Mouse (Mus musculus): ENCODE measurements around the gene Ncln. TPM values are rescaled to one million over a fixed set of nuclear protein-coding genes. Genes with fewer than 3 reads are reported as not detected.

The Ncln gene
- 120 and 134 TPM in 2 replicates for polyA plus RNA-seq (2012; rRNA removed)

- DNase-seq (ENCODE audit: extremely low spot score in 1 of 2, low spot score in 1 of 2): peak; percentile 99
These were observed at the start of gene Ncln for GRCm38 (mm10) chr10:81496264-81496901. Ncln (minus strand) TSS chr10:81496392.

DNA sequence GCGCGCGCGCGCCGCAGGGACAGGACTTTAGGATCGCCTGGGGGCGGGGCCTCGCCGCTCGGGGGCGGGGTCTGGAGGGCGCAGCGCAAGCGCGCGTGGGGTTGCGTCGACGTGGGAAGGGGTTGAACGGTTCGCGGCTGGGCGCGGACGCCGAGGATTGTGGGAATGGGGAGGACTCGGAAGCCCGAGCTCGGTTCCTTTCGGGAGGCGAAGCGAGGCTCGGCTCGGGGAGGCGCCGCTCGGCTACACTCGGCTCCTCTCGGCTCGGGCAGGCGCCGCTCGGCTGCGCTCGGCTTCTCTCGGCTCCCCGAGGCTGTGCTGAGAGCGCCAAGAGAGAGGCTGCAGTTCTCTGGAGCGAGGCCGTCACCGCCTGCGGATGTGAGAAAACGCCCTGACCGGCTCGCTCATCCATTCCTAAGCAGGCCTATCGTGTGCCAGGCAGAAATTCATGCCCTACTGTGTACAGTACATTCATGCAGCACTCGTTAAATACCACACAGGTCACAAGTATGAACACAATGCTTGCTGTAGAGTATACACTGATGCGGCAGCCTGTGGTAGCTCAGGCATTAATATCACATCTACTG lies 49.1 kb upstream of the Ncln start, which contains the start of gene Gna11:
TSS of gene Gna11 (minus strand) at position 30 of the 587 bp plus-strand sequence.
- DNase-seq (ENCODE audit: extremely low spot score in 1 of 2, low spot score in 1 of 2): peak; percentile 97 to 99

GRCm38 (mm10) chr10:81544296-81545160 lies 48.3 kb upstream of the Ncln start:
- DNase-seq (ENCODE audit: extremely low spot score in 1 of 2, low spot score in 1 of 2): no peak

DNA sequence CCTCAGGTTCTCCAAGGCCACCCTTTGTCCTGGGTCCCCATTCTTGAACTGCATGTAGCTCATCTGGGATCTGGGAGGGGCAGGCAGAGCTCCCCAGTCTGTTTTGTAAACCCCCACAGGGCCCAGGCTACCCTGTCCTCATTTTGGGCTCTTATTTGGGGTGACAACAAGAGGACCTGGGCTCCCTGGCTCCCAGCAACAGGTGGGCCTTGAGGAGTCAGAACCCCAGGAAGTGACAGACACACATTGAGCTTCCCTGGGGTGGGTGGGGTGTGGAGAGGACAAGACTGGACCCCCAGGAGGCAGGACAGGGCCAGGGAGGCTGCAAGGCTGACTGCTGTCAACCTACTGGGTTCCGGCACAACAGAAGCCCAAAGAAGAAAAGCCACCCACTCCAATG lies 47.4 kb upstream of the Ncln start:
- DNase-seq (ENCODE audit: extremely low spot score in 1 of 2, low spot score in 1 of 2): no peak

DNA sequence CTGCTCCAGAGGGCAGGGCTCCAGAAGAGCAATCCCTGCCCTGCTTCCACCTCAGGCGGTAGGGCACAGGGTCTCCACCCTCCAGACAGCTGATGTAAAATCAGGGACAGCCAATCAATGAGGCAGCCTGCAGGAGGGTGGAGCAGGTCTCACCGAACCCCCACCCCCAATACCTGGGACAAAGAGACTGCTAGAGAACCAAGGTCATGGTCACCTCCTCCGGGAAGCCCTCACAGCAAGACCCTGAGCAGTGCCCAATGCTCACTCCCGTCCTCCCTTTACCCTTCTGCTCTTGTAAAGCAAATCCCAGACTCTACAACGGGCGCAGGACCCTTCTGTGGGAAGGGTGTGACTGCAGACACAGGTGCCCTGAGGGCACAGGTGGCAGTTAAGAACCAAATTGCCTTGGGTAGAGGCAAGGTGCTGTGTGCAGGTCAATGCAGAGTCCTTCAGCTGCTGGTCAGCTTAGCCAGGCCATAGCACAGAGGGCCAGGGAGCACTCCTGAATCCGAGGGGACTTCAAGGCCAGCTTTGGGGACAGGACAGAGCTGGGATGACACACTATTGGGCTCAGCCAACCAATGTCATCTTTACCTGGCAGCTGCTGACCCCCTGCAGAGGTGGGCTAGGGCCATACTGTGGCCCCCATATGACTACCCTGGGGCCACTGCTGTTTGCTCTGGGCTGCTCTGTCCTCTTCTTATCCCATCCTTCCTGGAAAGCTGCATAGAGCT lies 46.7 kb upstream of the Ncln start:
- DNase-seq (ENCODE audit: extremely low spot score in 1 of 2, low spot score in 1 of 2): no peak

DNA sequence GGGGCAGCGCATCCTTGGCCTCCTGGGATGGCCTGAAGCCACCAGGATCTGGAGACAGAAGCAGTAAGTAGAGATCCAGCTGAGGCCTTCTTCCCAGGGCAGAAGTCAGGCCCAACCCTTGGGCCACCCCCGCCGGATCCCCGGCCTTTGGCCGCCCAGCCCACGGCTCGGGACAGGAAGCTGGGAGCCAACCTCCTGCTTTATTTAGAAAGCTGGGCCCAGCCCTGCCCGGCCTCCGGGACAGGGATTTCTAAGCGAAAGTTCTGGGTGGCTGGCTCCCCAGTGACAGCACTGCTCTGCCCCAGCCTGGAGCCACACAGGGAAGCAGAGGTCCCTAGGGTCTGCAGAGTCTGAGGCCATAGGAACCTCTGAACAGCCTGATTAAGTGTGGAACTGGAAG lies 45.6 kb upstream of the Ncln start:
- DNase-seq (ENCODE audit: extremely low spot score in 1 of 2, low spot score in 1 of 2): no peak

GRCm38 (mm10) chr10:81541363-81541762 lies 45.2 kb upstream of the Ncln start:
- no peak for DNase-seq (ENCODE audit: extremely low spot score in 1 of 2, low spot score in 1 of 2)

GRCm38 (mm10) chr10:81538321-81539048 lies 42.3 kb upstream of the Ncln start:
- peak in 1 of 2 experiments; percentile 49 for DNase-seq (ENCODE audit: extremely low spot score in 1 of 2, low spot score in 1 of 2)

GRCm38 (mm10) chr10:81537429-81537828 lies 41.2 kb upstream of the Ncln start:
- DNase-seq (ENCODE audit: extremely low spot score in 1 of 2, low spot score in 1 of 2): no peak

- DNase-seq (ENCODE audit: extremely low spot score in 1 of 2, low spot score in 1 of 2): no peak
These were observed 40.5 kb upstream of the Ncln start for GRCm38 (mm10) chr10:81536734-81537133.

GRCm38 (mm10) chr10:81534826-81535225 lies 38.6 kb upstream of the Ncln start:
- no peak for DNase-seq (ENCODE audit: extremely low spot score in 1 of 2, low spot score in 1 of 2)

GRCm38 (mm10) chr10:81526779-81527178 lies 30.6 kb upstream of the Ncln start:
- peak in 1 of 2 experiments; percentile 82 for DNase-seq (ENCODE audit: extremely low spot score in 1 of 2, low spot score in 1 of 2)

DNA sequence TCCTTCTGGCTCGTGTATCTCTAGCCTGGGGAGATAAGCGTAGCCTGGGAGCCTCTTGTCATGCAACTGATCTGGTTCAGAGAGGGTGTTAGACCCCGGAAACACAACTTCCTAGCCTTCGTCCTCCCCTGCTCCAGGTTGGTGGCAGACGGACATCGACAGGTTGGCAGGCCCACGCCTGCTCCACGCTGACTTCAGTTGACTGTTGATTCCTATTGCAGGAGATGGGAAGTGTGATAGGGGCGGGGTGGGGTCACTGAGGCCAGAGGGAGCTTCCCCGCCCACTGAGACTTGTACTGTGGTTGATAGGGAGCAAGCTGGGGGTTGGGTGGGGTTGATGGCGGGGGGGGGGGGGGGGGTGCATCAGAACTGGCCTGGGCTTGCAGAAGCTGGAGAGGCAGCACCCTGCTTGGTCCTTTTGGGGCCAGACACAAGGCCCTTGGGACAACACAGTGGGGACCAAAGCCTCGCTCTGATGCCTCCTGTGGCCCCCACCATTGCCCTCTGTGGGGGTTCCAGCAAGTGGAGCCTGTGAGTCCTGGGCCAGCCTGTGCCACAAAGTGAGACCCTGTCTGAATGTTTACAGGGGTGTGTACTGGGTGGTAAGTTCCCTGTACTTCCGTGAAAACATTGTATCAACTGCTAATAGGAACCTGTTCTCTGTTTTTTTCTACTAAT lies 29.0 kb upstream of the Ncln start:
- DNase-seq (ENCODE audit: extremely low spot score in 1 of 2, low spot score in 1 of 2): no peak

GRCm38 (mm10) chr10:81524051-81524605 lies 27.9 kb upstream of the Ncln start, which contains the start of gene Gna15:
Gna15 (minus strand) TSS chr10:81524225.
- DNase-seq (ENCODE audit: extremely low spot score in 1 of 2, low spot score in 1 of 2): no peak

GRCm38 (mm10) chr10:81523570-81523969 lies 27.4 kb upstream of the Ncln start:
- DNase-seq (ENCODE audit: extremely low spot score in 1 of 2, low spot score in 1 of 2): no peak

DNA sequence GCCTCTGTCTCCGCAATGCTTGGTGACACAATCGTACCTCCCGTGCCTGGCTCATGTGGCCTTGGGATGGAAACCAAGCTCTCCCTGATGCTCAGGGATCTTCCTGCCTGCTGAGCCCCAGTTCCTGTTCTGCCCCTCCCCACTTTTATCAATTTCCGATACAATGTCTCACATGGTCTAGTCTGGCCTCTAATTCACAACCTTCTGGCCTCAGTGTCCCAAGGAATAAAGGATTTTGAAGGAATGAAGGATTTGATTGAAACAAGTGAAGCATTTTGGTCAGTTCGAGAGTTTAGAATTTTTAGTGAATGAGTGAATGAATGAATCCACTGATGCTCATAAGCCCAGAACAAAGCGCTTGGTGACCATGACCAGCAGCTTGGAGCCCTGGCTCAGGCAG lies 26.9 kb upstream of the Ncln start:
- no peak for DNase-seq (ENCODE audit: extremely low spot score in 1 of 2, low spot score in 1 of 2)

GRCm38 (mm10) chr10:81519978-81520365 lies 23.8 kb upstream of the Ncln start:
- no peak for DNase-seq (ENCODE audit: extremely low spot score in 1 of 2, low spot score in 1 of 2)

GRCm38 (mm10) chr10:81519227-81519977 lies 23.2 kb upstream of the Ncln start:
- no peak for DNase-seq (ENCODE audit: extremely low spot score in 1 of 2, low spot score in 1 of 2)
